Mouse (Mus musculus) liver, embryonic 13.5 days (tissue): ENCODE results near the gene Atad5. TPM values are rescaled to one million over a fixed set of nuclear protein-coding genes. Genes with fewer than 3 reads are reported as not detected.
A peak's percentile ranks its signal among the peaks of the same experiment; 100 is the strongest.
"Not testable (repeated sequence)": the region's sequence is repeated elsewhere in the genome, so short reads cannot be mapped to it uniquely, and the experiment has no call there.

ENCODE experiments used
- ATAC-seq: fragments of 200-750 bp; cut with Nextera tagmentation; 2 replicates; pipeline ENCODE4 v1.8.0; 2017; ENCODE audit warnings: low read depth, mild to moderate bottlenecking, moderate number of reproducible peaks, moderate library complexity
- DNase-seq: peaks from one replicate; pipeline ENCODE4 v3.0.0; 2022
- H3K27ac ChIP-seq: fragments of 300-500 bp; sonication (generic); 2 replicates; pipeline ENCODE4 v1.5.1; 2015; ENCODE audit warnings: moderate library complexity, mild to moderate bottlenecking, inconsistent platforms
- H3K27me3 ChIP-seq: fragments of 300-500 bp; sonication (generic); 2 replicates; pipeline ENCODE4 v1.6.1; 2015; ENCODE audit warnings: mild to moderate bottlenecking, inconsistent platforms
- H3K36me3 ChIP-seq: fragments of 300-500 bp; sonication (generic); 2 replicates; pipeline ENCODE4 v1.6.1; 2015; ENCODE audit warnings: mild to moderate bottlenecking, inconsistent platforms
- H3K4me1 ChIP-seq: fragments of 300-500 bp; sonication (generic); replicated peaks from 2 replicates; pipeline ENCODE4 v1.6.1; 2015; ENCODE audit warnings: inconsistent platforms
- H3K4me2 ChIP-seq: fragments of 300-500 bp; sonication (generic); 2 replicates; pipeline ENCODE4 v1.6.1; 2015; ENCODE audit warnings: inconsistent platforms, mild to moderate bottlenecking, moderate library complexity
- H3K4me3 ChIP-seq: fragments of 300-500 bp; sonication (generic); replicated peaks from 2 replicates; pipeline ENCODE4 v1.5.1; 2015; ENCODE audit warnings: mild to moderate bottlenecking, inconsistent platforms
- H3K9ac ChIP-seq: fragments of 300-500 bp; sonication (generic); 2 replicates; pipeline ENCODE4 v1.6.1; 2015; ENCODE audit warnings: mild to moderate bottlenecking, inconsistent platforms
- H3K9me3 ChIP-seq: fragments of 300-500 bp; sonication (generic); replicated peaks from 2 replicates; pipeline ENCODE4 v1.6.1; 2016; ENCODE audit warnings: inconsistent platforms
- WGBS: fragments of 180-500 bp; shearing (Covaris S2); methylation state at CpG from one replicate; pipeline ENCODE4 v1.1.7; 2015; ENCODE audit not compliant: insufficient replicate concordance; 5-methylcytosine and 5-hydroxymethylcytosine counted together
- polyA plus RNA-seq: library from polyadenylated mRNA; unstranded; fragments of >200 nt; fragmentation: Nextera tagmentation; extraction: Ambion mirVana; gene quantifications from 2 replicates; pipeline ENCODE4 v1.2.1, GENCODE M21; 2015

Gene Atad5
- 10.7 and 12.9 TPM in 2 replicates for polyA plus RNA-seq

GRCm38 (mm10) chr11:80088917-80089816 lies at the start of gene Atad5:
Gene Atad5, plus strand, starts transcription at chr11:80089400.
- ATAC-seq (peak; percentile 72), DNase-seq (peak; percentile 83)
- H3K9me3 ChIP-seq: no peaks in the 10 kb centered on the region
- H3K27ac ChIP-seq: peak within 1 kb of the TSS; percentile 91
- peak within 1 kb of the TSS; percentile 100 for H3K9ac ChIP-seq
- H3K36me3 ChIP-seq: peaks cover 13% of the 10 kb centered on the region
- peak within 1 kb of the TSS; percentile 83 for H3K4me2 ChIP-seq
- H3K27me3 ChIP-seq: no peaks in the 10 kb centered on the region
- 1% methylated on average over 57 of the region's 57 CpGs for WGBS
- H3K4me3 ChIP-seq: peak within 1 kb of the TSS; percentile 100
- peaks cover 60% of the 10 kb centered on the region for H3K4me1 ChIP-seq

- H3K4me1 ChIP-seq: no peaks in the 10 kb centered on the region
- DNase-seq (peak; percentile 26), ATAC-seq (no peak)
- no peak overlapping the region for H3K27ac ChIP-seq
- H3K36me3 ChIP-seq: peaks cover 48% of the 10 kb centered on the region
- H3K27me3 ChIP-seq: no peaks in the 10 kb centered on the region
- WGBS: 57% methylated on average over 10 of the region's 10 CpGs
- no peak overlapping the region for H3K9ac ChIP-seq
- H3K4me3 ChIP-seq: no peak overlapping the region
- H3K4me2 ChIP-seq: no peak overlapping the region
- H3K9me3 ChIP-seq: no peaks in the 10 kb centered on the region
These were observed 46.4 kb upstream of the Atad5 start for GRCm38 (mm10) chr11:80042615-80043418.

- 79% methylated on average over 8 of the region's 8 CpGs for WGBS
- no peak for ATAC-seq
- no peak overlapping the region for H3K4me3 ChIP-seq
- H3K27ac ChIP-seq: no peak overlapping the region
- no peak overlapping the region for H3K9ac ChIP-seq
- H3K27me3 ChIP-seq: no peaks in the 10 kb centered on the region
- H3K9me3 ChIP-seq: no peaks in the 10 kb centered on the region
- DNase-seq: no peak
- peaks cover 54% of the 10 kb centered on the region for H3K36me3 ChIP-seq
- H3K4me2 ChIP-seq: no peak overlapping the region
- H3K4me1 ChIP-seq: no peaks in the 10 kb centered on the region
These were observed 45.8 kb upstream of the Atad5 start for GRCm38 (mm10) chr11:80043419-80043817.

GRCm38 (mm10) chr11:80046856-80047255 lies 42.3 kb upstream of the Atad5 start:
- H3K27ac ChIP-seq: no peak overlapping the region
- DNase-seq: no peak
- no peak for ATAC-seq
- no peaks in the 10 kb centered on the region for H3K4me1 ChIP-seq
- H3K4me3 ChIP-seq: no peak overlapping the region
- H3K36me3 ChIP-seq: peaks cover 88% of the 10 kb centered on the region
- H3K9ac ChIP-seq: no peak overlapping the region
- H3K4me2 ChIP-seq: no peak overlapping the region
- WGBS: 90% methylated on average over 7 of the region's 7 CpGs
- no peaks in the 10 kb centered on the region for H3K27me3 ChIP-seq
- H3K9me3 ChIP-seq: no peaks in the 10 kb centered on the region

GRCm38 (mm10) chr11:80050088-80050487 lies 39.1 kb upstream of the Atad5 start:
- Histone ChIP-seq H3K4me3 (no peak overlapping the region), H3K27me3 (no peaks in the 10 kb centered on the region), H3K36me3 (peaks cover 94% of the 10 kb centered on the region), H3K4me1 (no peaks in the 10 kb centered on the region), H3K4me2 (no peak overlapping the region), H3K9ac (no peak overlapping the region), H3K9me3 (no peaks in the 10 kb centered on the region), H3K27ac (no peak overlapping the region)
- DNase-seq: no peak
- ATAC-seq: no peak
- WGBS: 67% methylated on average over 2 of the region's 2 CpGs

- no peak for ATAC-seq
- no peaks in the 10 kb centered on the region for H3K9me3 ChIP-seq
- 84% methylated on average over 7 of the region's 7 CpGs for WGBS
- H3K36me3 ChIP-seq: peaks cover 97% of the 10 kb centered on the region
- no peak overlapping the region for H3K27ac ChIP-seq
- H3K4me1 ChIP-seq: no peaks in the 10 kb centered on the region
- DNase-seq: no peak
- no peaks in the 10 kb centered on the region for H3K27me3 ChIP-seq
- no peak overlapping the region for H3K4me2 ChIP-seq
- no peak overlapping the region for H3K9ac ChIP-seq
- H3K4me3 ChIP-seq: no peak overlapping the region
These were observed 36.7 kb upstream of the Atad5 start for GRCm38 (mm10) chr11:80052456-80052855.

- H3K4me2 ChIP-seq: no peak overlapping the region
- H3K4me1 ChIP-seq: no peaks in the 10 kb centered on the region
- H3K27me3 ChIP-seq: no peaks in the 10 kb centered on the region
- WGBS: 89% methylated on average over 5 of the region's 5 CpGs
- H3K36me3 ChIP-seq: peaks cover 97% of the 10 kb centered on the region
- no peak overlapping the region for H3K27ac ChIP-seq
- no peak overlapping the region for H3K9ac ChIP-seq
- H3K4me3 ChIP-seq: no peak overlapping the region
- DNase-seq (no peak), ATAC-seq (no peak)
- H3K9me3 ChIP-seq: no peaks in the 10 kb centered on the region
These were observed 36.0 kb upstream of the Atad5 start for GRCm38 (mm10) chr11:80053171-80053570.

GRCm38 (mm10) chr11:80054659-80055058 lies 34.5 kb upstream of the Atad5 start:
- ATAC-seq (no peak), DNase-seq (no peak)
- 81% methylated on average over 4 of the region's 4 CpGs for WGBS
- no peaks in the 10 kb centered on the region for H3K4me1 ChIP-seq
- H3K9me3 ChIP-seq: no peaks in the 10 kb centered on the region
- H3K4me2 ChIP-seq: no peak overlapping the region
- H3K27ac ChIP-seq: no peak overlapping the region
- H3K36me3 ChIP-seq: peaks cover 97% of the 10 kb centered on the region
- H3K4me3 ChIP-seq: no peak overlapping the region
- no peaks in the 10 kb centered on the region for H3K27me3 ChIP-seq
- H3K9ac ChIP-seq: no peak overlapping the region

GRCm38 (mm10) chr11:80056141-80056540 lies 33.1 kb upstream of the Atad5 start:
- DNase-seq: no peak
- H3K9ac ChIP-seq: no peak overlapping the region

GRCm38 (mm10) chr11:80062159-80062558 lies 27.0 kb upstream of the Atad5 start:
- no peak for ATAC-seq
- no peak for DNase-seq

More at GRCm38 (mm10) chr11:80056141-80056540, 33.1 kb upstream of the Atad5 start:
- no peaks in the 10 kb centered on the region for H3K9me3 ChIP-seq
- H3K4me2 ChIP-seq: no peak overlapping the region
- WGBS: 94% methylated on average over 9 of the region's 9 CpGs
- no peak overlapping the region for H3K27ac ChIP-seq
- no peak overlapping the region for H3K4me3 ChIP-seq
- peaks cover 98% of the 10 kb centered on the region for H3K36me3 ChIP-seq
- H3K27me3 ChIP-seq: no peaks in the 10 kb centered on the region
- no peak for ATAC-seq
- H3K4me1 ChIP-seq: no peaks in the 10 kb centered on the region

GRCm38 (mm10) chr11:80066373-80066772 lies 22.8 kb upstream of the Atad5 start:
- H3K9ac ChIP-seq, ATAC-seq, DNase-seq, H3K9me3 ChIP-seq, H3K27ac ChIP-seq, H3K4me3 ChIP-seq, H3K27me3 ChIP-seq, H3K4me2 ChIP-seq: not testable (repeated sequence)
- H3K4me1 ChIP-seq: peaks cover 31% of the 10 kb centered on the region
- WGBS: 71% methylated on average over 4 of the region's 4 CpGs
- H3K36me3 ChIP-seq: peaks cover 69% of the 10 kb centered on the region

More at GRCm38 (mm10) chr11:80062159-80062558, 27.0 kb upstream of the Atad5 start:
- Histone ChIP-seq H3K4me1 (0 out of 2 replicates have a peak, but pooled peaks cover under 1% of the 10 kb centered on the region), H3K9me3 (no peaks in the 10 kb centered on the region), H3K27ac (no peak overlapping the region), H3K4me3 (no peak overlapping the region), H3K9ac (no peak overlapping the region), H3K27me3 (no peaks in the 10 kb centered on the region), H3K4me2 (no peak overlapping the region), H3K36me3 (peaks cover 88% of the 10 kb centered on the region)
- WGBS: 90% methylated on average over 4 of the region's 4 CpGs
